23 mouse cellular contexts compared by ENCODE assay signal in genomic region chr4:43019641-43020465, GRCm38 (mm10). TPM values are rescaled to one million over a fixed set of nuclear protein-coding genes. Genes with fewer than 3 reads are reported as not detected.
DNase-seq lines count a peak whose midpoint lies in the region; ATAC-seq and TF ChIP-seq lines count a peak whose summit lies in the region.
"Had no signal": no experiment of that assay in that cellular context is flagged by ENCODE, and none has a peak within 500 bp of the region (broad histone marks: within the 10 kb centered on the region; RNA-seq: fewer than 3 reads in every experiment).

No protein-coding gene starts in this region.

- no peaks in the 10 kb centered on the region for H3K79me2 ChIP-seq in heart, adult 2 months (replicated peaks; ENCODE audit: control insufficient read depth, insufficient read depth, low read length)
- H3K79me2 ChIP-seq in MEL (ENCODE audit: control insufficient read depth, insufficient read depth, low read length, poor library complexity): peaks cover 6% of the 10 kb centered on the region

- TF ChIP-seq CTCF in heart, adult 2 months (IDR thresholded peaks at IDR 0.05): no peak
- TF ChIP-seq CTCF in E14TG2a.4 (conservative IDR thresholded peaks at IDR 0.05; ENCODE audit: low read length) (no peak), MEL (IDR thresholded peaks at IDR 0.05 in 2 of 3, conservative IDR thresholded peaks at IDR 0.05 in 1 of 3; ENCODE audit: control insufficient read depth in 1 of 3, insufficient read depth in 1 of 3, low read depth in 2 of 3, low read length in 3 of 3, poor library complexity in 1 of 3, severe bottlenecking in 1 of 3) (no peak)
- TF ChIP-seq CTCF in hindbrain, postnatal 0 days (IDR thresholded peaks at IDR 0.05; ENCODE audit: low read depth): no peak

- TF ChIP-seq POLR2A in heart, adult 2 months (IDR thresholded peaks at IDR 0.05; ENCODE audit: insufficient read depth, low read depth, low read length): no peak
- TF ChIP-seq POLR2A in MEL (IDR thresholded peaks at IDR 0.05; ENCODE audit: control insufficient read depth in 1 of 2, insufficient read depth in 1 of 2, low read depth in 1 of 2, low read length in 2 of 2, poor library complexity in 1 of 2): no peak

- no peak for TF ChIP-seq RAD21 in MEL (IDR thresholded peaks at IDR 0.05; ENCODE audit: low read depth, low read length)

- H3K9ac ChIP-seq in heart, adult 2 months (ENCODE audit: low read depth, low read length): no peak overlapping the region
- H3K9ac ChIP-seq in MEL (ENCODE audit: control insufficient read depth, low read depth, low read length, poor library complexity, severe bottlenecking): no peak overlapping the region
- no peak overlapping the region for H3K9ac ChIP-seq in hindbrain, postnatal 0 days (replicated peaks; ENCODE audit: low read length)
- H3K9ac ChIP-seq: forebrain, embryonic 15.5 days; limb, embryonic 12.5 days had no signal

- peak; percentile 52 for ATAC-seq in megakaryocyte progenitor cell, adult 5-6 weeks (replicated peaks; ENCODE audit: poor library complexity)
- no peak for ATAC-seq in hindbrain, postnatal 0 days
- ATAC-seq: forebrain, embryonic 15.5 days; hindbrain, embryonic 16.5 days; intestine, embryonic 16.5 days had no signal

- TF ChIP-seq EP300 in heart, adult 2 months (IDR thresholded peaks at IDR 0.05; ENCODE audit: insufficient read depth, low read depth, low read length): no peak
- no peak for TF ChIP-seq EP300 in MEL (IDR thresholded peaks at IDR 0.05; ENCODE audit: low read depth in 1 of 2, low read length in 2 of 2)

- 88% methylated on average over 23 of the region's 23 CpGs for WGBS in heart, adult 2 months
- WGBS in hindbrain, postnatal 0 days: 95% methylated on average over 23 of the region's 23 CpGs

- H3K4me3 ChIP-seq in heart, adult 2 months: peak overlapping the region; percentile 14; the same call in 1 of the 2 replicates
- H3K4me3 ChIP-seq in E14TG2a.4 (replicated peaks; ENCODE audit: low read length) (peak overlapping the region; percentile 27), MEL (ENCODE audit: control insufficient read depth in 1 of 2, insufficient read depth in 1 of 2, low read depth in 2 of 2, low read length in 2 of 2) (no peak overlapping the region)
- no peak overlapping the region for H3K4me3 ChIP-seq in hindbrain, postnatal 0 days (ENCODE audit: low read length)
- H3K4me3 ChIP-seq: forebrain, embryonic 15.5 days; hindbrain, embryonic 10.5 days; limb, embryonic 12.5 days had no signal

- no peaks in the 10 kb centered on the region for H3K36me3 ChIP-seq in heart, adult 2 months (ENCODE audit: control insufficient read depth, insufficient read depth, low read length)
- peaks cover 84% of the 10 kb centered on the region for H3K36me3 ChIP-seq in E14TG2a.4 (ENCODE audit: insufficient read depth, low read length)
- H3K36me3 ChIP-seq in MEL (ENCODE audit: control insufficient read depth in 1 of 2, insufficient read depth in 2 of 2, low read length in 2 of 2): peaks cover under 1 to 2% of the 10 kb centered on the region in 2 experiments; a peak in 3 of 4 replicates
- H3K36me3 ChIP-seq in hindbrain, postnatal 0 days (ENCODE audit: insufficient read depth, low read length): peaks cover 45% of the 10 kb centered on the region

- H3K27me3 ChIP-seq in heart, adult 2 months (ENCODE audit: control insufficient read depth, insufficient read depth, low read length): no peaks in the 10 kb centered on the region
- H3K27me3 ChIP-seq in E14TG2a.4 (ENCODE audit: insufficient read depth, low read length): no peaks in the 10 kb centered on the region
- no peaks in the 10 kb centered on the region for H3K27me3 ChIP-seq in MEL (ENCODE audit: control insufficient read depth in 1 of 2, insufficient read depth in 2 of 2, low read length in 2 of 2)
- no peaks in the 10 kb centered on the region for H3K27me3 ChIP-seq in hindbrain, postnatal 0 days (ENCODE audit: insufficient read depth, low read length)
- H3K27me3 ChIP-seq: forebrain, embryonic 15.5 days; limb, embryonic 12.5 days had no signal

- H3K4me1 ChIP-seq in heart, adult 2 months (ENCODE audit: control insufficient read depth, insufficient read depth, low read length): peaks cover under 1% of the 10 kb centered on the region; the same call in 1 of the 2 replicates
- H3K4me1 ChIP-seq in E14TG2a.4 (replicated peaks; ENCODE audit: low read depth, low read length): peaks cover 53% of the 10 kb centered on the region
- peaks cover 0 to 6% of the 10 kb centered on the region in 2 experiments; a peak in 2 of 4 replicates for H3K4me1 ChIP-seq in MEL (ENCODE audit: control insufficient read depth in 1 of 2, insufficient read depth in 2 of 2, low read length in 2 of 2)
- peaks cover 11% of the 10 kb centered on the region for H3K4me1 ChIP-seq in hindbrain, postnatal 0 days (ENCODE audit: insufficient read depth, low read length)

- H3K27ac ChIP-seq in heart, adult 2 months: peak overlapping the region; percentile 40; the same call in 1 of the 2 replicates
- H3K27ac ChIP-seq in MEL (ENCODE audit: control insufficient read depth, low read depth, low read length): no peak overlapping the region
- no peak overlapping the region for H3K27ac ChIP-seq in hindbrain, postnatal 0 days
- H3K27ac ChIP-seq: forebrain, embryonic 15.5 days; hindbrain, embryonic 10.5 days; limb, embryonic 12.5 days had no signal

- H3K4me2 ChIP-seq in hindbrain, postnatal 0 days (ENCODE audit: low read depth, low read length): no peak overlapping the region
- H3K4me2 ChIP-seq: forebrain, embryonic 15.5 days; limb, embryonic 12.5 days had no signal

- no peak for DNase-seq in heart, adult 2 months
- DNase-seq in heart, postnatal 36 days: no peak
- DNase-seq in MEL (ENCODE audit: low read depth, low spot score): no peak
- DNase-seq in frontal cortex, postnatal 14 days (ENCODE audit: low spot score in 2 of 2): no peak
- DNase-seq in hindbrain, postnatal 0 days (ENCODE audit: low spot score): no peak
- DNase-seq: adrenal gland, postnatal 14 days; cerebellum, adult 2 months; cerebellum, postnatal 25 days; gastrocnemius, postnatal 25 days; kidney, postnatal 36 days; lung, adult 18-20 months; lung, postnatal 10 days; midbrain, embryonic 14.5 days; right cerebral cortex, postnatal 4 days; thymus, adult 2 months; thymus, postnatal 4 days had no signal

- intact Hi-C loops in heart, adult 2 months (cut with DNase I): no loop called here
- intact Hi-C loops in heart, postnatal 36 days (cut with DNase I): no loop called here

- no peaks in the 10 kb centered on the region for H3K9me3 ChIP-seq in E14TG2a.4 (ENCODE audit: low read length)
- no peaks in the 10 kb centered on the region for H3K9me3 ChIP-seq in MEL (replicated peaks; ENCODE audit: insufficient read depth, low read length)
- no peaks in the 10 kb centered on the region for H3K9me3 ChIP-seq in hindbrain, postnatal 0 days (ENCODE audit: low read length)
- H3K9me3 ChIP-seq: forebrain, embryonic 15.5 days; hindbrain, embryonic 10.5 days; limb, embryonic 12.5 days had no signal

RNA-seq across cellular contexts. Expression of gene Pigo, which starts 5.8 kb away (rescaled TPM):
- total RNA-seq in heart, adult 2 months (2021): 10 to 100 TPM; 21.0 to 26.5 TPM
- polyA plus RNA-seq in heart, adult 2 months (2012; rRNA removed): 20.1 and 27.1 TPM in 2 replicates
- total RNA-seq in heart, postnatal 36 days (2021): 10 to 100 TPM; 20.1 to 23.2 TPM
- 22.3 TPM in 2 replicates for total RNA-seq in MEL (2012; rRNA removed)
- 10 to 100 TPM in 1 of 2 experiments, not detected in 1; 36.1 TPM for polyA plus RNA-seq in MEL (2012; ENCODE audit: insufficient read depth in 1 of 2, insufficient read length in 2 of 2, low read depth in 1 of 2, low replicate concordance in 2 of 2, missing spikeins in 1 of 2)
- 8.6 and 13.2 TPM in 2 replicates for total RNA-seq in megakaryocyte progenitor cell, adult 5-6 weeks (2015)
- total RNA-seq in megakaryocyte progenitor cell, adult 5-6 weeks (2017): 4.7 and 8.9 TPM in 2 replicates
- total RNA-seq in hindbrain, postnatal 0 days (2014; rRNA removed): 27.7 and 33.4 TPM in 2 replicates
- polyA plus RNA-seq in hindbrain, postnatal 0 days (2015; fragmentation: Nextera tagmentation; extraction: Ambion mirVana): 20.8 and 22.1 TPM in 2 replicates

RNA-seq across cellular contexts. Expression of gene Fancg, which starts 9.5 kb away (rescaled TPM):
- total RNA-seq in heart, adult 2 months (2021): 1 to 10 TPM; 2.8 to 3.2 TPM
- polyA plus RNA-seq in heart, adult 2 months (2012; rRNA removed): 3.9 and 4.9 TPM in 2 replicates
- 1 to 10 TPM; 2.6 to 3.2 TPM for total RNA-seq in heart, postnatal 36 days (2021)
- 10.1 and 11.4 TPM in 2 replicates for total RNA-seq in MEL (2012; rRNA removed)
- polyA plus RNA-seq in MEL (2012; ENCODE audit: insufficient read depth in 1 of 2, insufficient read length in 2 of 2, low read depth in 1 of 2, low replicate concordance in 2 of 2, missing spikeins in 1 of 2): 10 to 100 TPM in 1 of 2 experiments, not detected in 1; 24.6 TPM
- total RNA-seq in megakaryocyte progenitor cell, adult 5-6 weeks (2015): 18.3 and 19.3 TPM in 2 replicates
- 12.3 and 17.8 TPM in 2 replicates for total RNA-seq in megakaryocyte progenitor cell, adult 5-6 weeks (2017)
- 10.5 and 13.1 TPM in 2 replicates for total RNA-seq in hindbrain, postnatal 0 days (2014; rRNA removed)
- polyA plus RNA-seq in hindbrain, postnatal 0 days (2015; fragmentation: Nextera tagmentation; extraction: Ambion mirVana): 14.2 and 14.5 TPM in 2 replicates

RNA-seq across cellular contexts. Expression of gene Stoml2, which starts 11.7 kb away (rescaled TPM):
- 100 to 1,000 TPM; 101 to 114 TPM for total RNA-seq in heart, adult 2 months (2021)
- polyA plus RNA-seq in heart, adult 2 months (2012; rRNA removed): 97.3 and 117 TPM in 2 replicates
- 100 to 1,000 TPM; 108 to 115 TPM for total RNA-seq in heart, postnatal 36 days (2021)
- total RNA-seq in MEL (2012; rRNA removed): 384 and 391 TPM in 2 replicates
- 100 to 1,000 TPM in 1 of 2 experiments, not detected in 1; 480 TPM for polyA plus RNA-seq in MEL (2012; ENCODE audit: insufficient read depth in 1 of 2, insufficient read length in 2 of 2, low read depth in 1 of 2, low replicate concordance in 2 of 2, missing spikeins in 1 of 2)
- total RNA-seq in megakaryocyte progenitor cell, adult 5-6 weeks (2015): 127 and 153 TPM in 2 replicates
- 114 and 168 TPM in 2 replicates for total RNA-seq in megakaryocyte progenitor cell, adult 5-6 weeks (2017)
- total RNA-seq in hindbrain, postnatal 0 days (2014; rRNA removed): 86.2 and 118 TPM in 2 replicates
- polyA plus RNA-seq in hindbrain, postnatal 0 days (2015; fragmentation: Nextera tagmentation; extraction: Ambion mirVana): 256 and 272 TPM in 2 replicates

RNA-seq across cellular contexts. Expression of gene Vcp, which starts 19.5 kb away (rescaled TPM):
- total RNA-seq in heart, adult 2 months (2021): 100 to 1,000 TPM; 238 to 254 TPM
- polyA plus RNA-seq in heart, adult 2 months (2012; rRNA removed): 127 and 204 TPM in 2 replicates
- total RNA-seq in heart, postnatal 36 days (2021): 100 to 1,000 TPM; 264 to 265 TPM
- 264 and 319 TPM in 2 replicates for total RNA-seq in MEL (2012; rRNA removed)
- 100 to 1,000 TPM; 420 to 792 TPM for polyA plus RNA-seq in MEL (2012; ENCODE audit: insufficient read depth in 1 of 2, insufficient read length in 2 of 2, low read depth in 1 of 2, low replicate concordance in 2 of 2, missing spikeins in 1 of 2)
- total RNA-seq in megakaryocyte progenitor cell, adult 5-6 weeks (2015): 126 and 153 TPM in 2 replicates
- total RNA-seq in megakaryocyte progenitor cell, adult 5-6 weeks (2017): 268 and 294 TPM in 2 replicates
- 187 and 191 TPM in 2 replicates for total RNA-seq in hindbrain, postnatal 0 days (2014; rRNA removed)
- polyA plus RNA-seq in hindbrain, postnatal 0 days (2015; fragmentation: Nextera tagmentation; extraction: Ambion mirVana): 445 and 455 TPM in 2 replicates

RNA-seq across cellular contexts. Expression of gene Fam214b, which starts 26.2 kb away (rescaled TPM):
- total RNA-seq in heart, adult 2 months (2021): 10 to 100 TPM; 26.3 to 33.1 TPM
- polyA plus RNA-seq in heart, adult 2 months (2012; rRNA removed): 19.6 and 21.3 TPM in 2 replicates
- 10 to 100 TPM; 26.1 to 30.0 TPM for total RNA-seq in heart, postnatal 36 days (2021)
- 0.95 and 1.3 TPM in 2 replicates for total RNA-seq in MEL (2012; rRNA removed)
- 1 to 10 TPM in 1 of 2 experiments, not detected in 1; 3.8 TPM for polyA plus RNA-seq in MEL (2012; ENCODE audit: insufficient read depth in 1 of 2, insufficient read length in 2 of 2, low read depth in 1 of 2, low replicate concordance in 2 of 2, missing spikeins in 1 of 2)
- 1.3 and 2.0 TPM in 2 replicates for total RNA-seq in megakaryocyte progenitor cell, adult 5-6 weeks (2015)
- 1.5 and 2.0 TPM in 2 replicates for total RNA-seq in megakaryocyte progenitor cell, adult 5-6 weeks (2017)
- 36.0 and 54.9 TPM in 2 replicates for total RNA-seq in hindbrain, postnatal 0 days (2014; rRNA removed)
- 25.0 TPM in 2 replicates for polyA plus RNA-seq in hindbrain, postnatal 0 days (2015; fragmentation: Nextera tagmentation; extraction: Ambion mirVana)

Comparison
In these comparisons a context has a peak if more than half of its experiments do, and no peak if none do; other contexts are left out.
1. H3K4me3 ChIP-seq: peak in heart, adult 2 months (single experiment) and E14TG2a.4 (single experiment); none in MEL (0 of 2) and hindbrain, postnatal 0 days (single experiment).